Mouse (Mus musculus): ENCODE data around the gene Smim13.

- TF ChIP-seq POLR2A (IDR thresholded peaks at IDR 0.05; ENCODE audit: borderline replicate concordance, insufficient read depth, low read length): no peak
- peak; percentile 25; the same call in 1 of the 2 replicates for TF ChIP-seq CTCF (IDR thresholded peaks at IDR 0.05; ENCODE audit: borderline replicate concordance, insufficient read depth, low read depth, low read length)
Measured at GRCm38 (mm10) chr13:41220304-41220834, 29.3 kb upstream of the Smim13 start, which contains the start of gene Elovl2.

Data from cerebellum, adult 2 months (tissue).